Mouse (Mus musculus): Measurements from ENCODE around the gene Als2cl. TPM values are rescaled to one million over a fixed set of nuclear protein-coding genes. Genes with fewer than 3 reads are reported as not detected.

Gene Als2cl
- polyA plus RNA-seq, 1 experiment from 2014 or later, result 1.1 TPM

DNA sequence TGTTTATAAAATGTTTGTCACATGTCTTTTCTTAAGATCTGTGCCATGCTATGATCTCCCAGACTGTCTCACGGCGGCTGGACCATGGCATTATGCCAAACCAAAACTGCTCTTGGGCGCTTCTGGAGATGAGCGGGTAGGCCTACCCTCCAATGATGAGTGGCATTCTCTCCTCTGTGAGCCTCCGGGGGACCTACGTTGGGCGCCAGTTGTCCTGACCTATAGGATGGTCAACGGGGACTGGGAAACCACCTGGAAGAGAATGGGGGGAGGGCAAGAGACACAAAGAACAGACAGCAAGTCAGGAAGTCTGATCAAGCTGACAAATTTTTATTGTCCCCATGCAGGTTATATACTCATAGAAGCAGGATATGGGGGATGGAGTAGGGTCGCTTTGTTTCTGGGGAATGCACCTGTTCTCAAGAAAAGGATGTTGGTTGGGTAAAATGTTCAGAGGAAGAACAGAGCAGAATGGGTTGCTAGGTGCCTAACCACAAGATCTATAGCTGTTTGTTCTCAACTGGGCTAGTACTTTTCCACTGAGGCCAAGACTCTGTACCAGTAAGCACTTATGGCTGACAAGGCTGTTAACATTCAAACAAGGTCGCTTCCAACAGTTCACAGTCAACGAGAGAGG is 27.6 kb downstream of the Als2cl start:
- Histone ChIP-seq H3K36me3 (ENCODE audit: control insufficient read depth, insufficient read depth) (no peaks in the 10 kb centered on the region), H3K4me1 (replicated peaks; ENCODE audit: control insufficient read depth, insufficient read depth, low read length) (no peaks in the 10 kb centered on the region), H3K9ac (replicated peaks; ENCODE audit: low read depth, low read length) (no peak overlapping the region), H3K27ac (ENCODE audit: low read length) (no peak overlapping the region), H3K27me3 (replicated peaks; ENCODE audit: control insufficient read depth, insufficient read depth, low read length) (no peaks in the 10 kb centered on the region), H3K4me2 (ENCODE audit: low read length) (no peak overlapping the region), H3K4me3 (replicated peaks; ENCODE audit: low read length) (no peak overlapping the region), H3K9me3 (ENCODE audit: control insufficient read depth, low read length) (no peaks in the 10 kb centered on the region)
- no peak for ATAC-seq
- 94% methylated on average over 11 of the region's 11 CpGs for WGBS

- no peak overlapping the region for H3K27ac ChIP-seq (ENCODE audit: low read length)
- no peak for ATAC-seq
- H3K27me3 ChIP-seq (replicated peaks; ENCODE audit: control insufficient read depth, insufficient read depth, low read length), result no peaks in the 10 kb centered on the region
- no peak overlapping the region for H3K9ac ChIP-seq (replicated peaks; ENCODE audit: low read depth, low read length)
- H3K9me3 ChIP-seq (ENCODE audit: control insufficient read depth, low read length), result no peaks in the 10 kb centered on the region
- no peak overlapping the region for H3K4me3 ChIP-seq (replicated peaks; ENCODE audit: low read length)
- H3K36me3 ChIP-seq (ENCODE audit: control insufficient read depth, insufficient read depth), result no peaks in the 10 kb centered on the region
- WGBS, result 79% methylated on average over 4 of the region's 4 CpGs
- H3K4me1 ChIP-seq (replicated peaks; ENCODE audit: control insufficient read depth, insufficient read depth, low read length), result no peaks in the 10 kb centered on the region
- no peak overlapping the region for H3K4me2 ChIP-seq (ENCODE audit: low read length)
Measured at GRCm38 (mm10) chr9:110907838-110908630, 28.4 kb downstream of the Als2cl start.

GRCm38 (mm10) chr9:110908631-110909016 is 29.0 kb downstream of the Als2cl start:
- Histone ChIP-seq H3K27ac (ENCODE audit: low read length) (no peak overlapping the region), H3K4me3 (replicated peaks; ENCODE audit: low read length) (no peak overlapping the region), H3K4me2 (ENCODE audit: low read length) (no peak overlapping the region), H3K9me3 (ENCODE audit: control insufficient read depth, low read length) (no peaks in the 10 kb centered on the region), H3K36me3 (ENCODE audit: control insufficient read depth, insufficient read depth) (no peaks in the 10 kb centered on the region), H3K4me1 (replicated peaks; ENCODE audit: control insufficient read depth, insufficient read depth, low read length) (no peaks in the 10 kb centered on the region), H3K9ac (replicated peaks; ENCODE audit: low read depth, low read length) (no peak overlapping the region), H3K27me3 (replicated peaks; ENCODE audit: control insufficient read depth, insufficient read depth, low read length) (no peaks in the 10 kb centered on the region)
- 95% methylated on average over 3 of the region's 3 CpGs for WGBS
- no peak for ATAC-seq

DNA sequence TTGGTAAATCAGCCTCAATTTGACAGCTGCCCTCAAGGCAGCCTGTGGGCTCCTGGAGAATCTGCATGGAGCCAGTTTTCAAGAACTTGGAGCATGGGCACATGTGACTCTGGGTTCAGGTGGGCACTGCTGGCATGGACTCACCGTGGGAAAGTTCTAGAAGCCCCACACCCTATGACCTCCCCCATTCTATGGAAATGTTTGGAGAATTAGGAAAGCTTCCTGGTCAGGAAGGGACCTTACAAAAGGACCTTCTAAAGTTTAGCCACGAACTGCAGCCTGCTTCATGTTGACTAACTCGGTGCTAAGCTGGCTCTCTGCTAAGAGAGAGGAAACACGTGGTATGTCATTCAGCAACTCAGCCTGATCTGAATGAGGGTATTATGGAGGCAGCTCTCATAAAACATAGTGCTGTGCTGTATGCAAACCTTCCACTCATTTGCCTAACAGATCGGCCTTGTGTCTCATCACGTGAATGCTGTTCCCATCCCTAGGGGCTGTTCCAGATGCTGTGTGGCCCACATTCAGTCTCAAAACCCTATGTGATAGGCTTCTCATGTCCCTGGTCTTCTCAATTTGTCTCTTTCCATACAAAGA is 29.8 kb downstream of the Als2cl start:
- Histone ChIP-seq H3K9me3 (ENCODE audit: control insufficient read depth, low read length) (no peaks in the 10 kb centered on the region), H3K4me2 (ENCODE audit: low read length) (no peak overlapping the region), H3K36me3 (ENCODE audit: control insufficient read depth, insufficient read depth) (no peaks in the 10 kb centered on the region), H3K27me3 (replicated peaks; ENCODE audit: control insufficient read depth, insufficient read depth, low read length) (no peaks in the 10 kb centered on the region), H3K4me3 (replicated peaks; ENCODE audit: low read length) (no peak overlapping the region), H3K27ac (ENCODE audit: low read length) (no peak overlapping the region), H3K9ac (replicated peaks; ENCODE audit: low read depth, low read length) (no peak overlapping the region), H3K4me1 (replicated peaks; ENCODE audit: control insufficient read depth, insufficient read depth, low read length) (no peaks in the 10 kb centered on the region)
- 78% methylated on average over 6 of the region's 6 CpGs for WGBS
- ATAC-seq, result no peak

- no peaks in the 10 kb centered on the region for H3K36me3 ChIP-seq (ENCODE audit: control insufficient read depth, insufficient read depth)
- H3K4me3 ChIP-seq (replicated peaks; ENCODE audit: low read length), result no peak overlapping the region
- 63% methylated on average over 21 of the region's 21 CpGs for WGBS
- H3K4me1 ChIP-seq (replicated peaks; ENCODE audit: control insufficient read depth, insufficient read depth, low read length), result no peaks in the 10 kb centered on the region
- no peak overlapping the region for H3K4me2 ChIP-seq (ENCODE audit: low read length)
- H3K27me3 ChIP-seq (replicated peaks; ENCODE audit: control insufficient read depth, insufficient read depth, low read length), result no peaks in the 10 kb centered on the region
- no peaks in the 10 kb centered on the region for H3K9me3 ChIP-seq (ENCODE audit: control insufficient read depth, low read length)
- no peak overlapping the region for H3K27ac ChIP-seq (ENCODE audit: low read length)
- no peak for ATAC-seq
- H3K9ac ChIP-seq (replicated peaks; ENCODE audit: low read depth, low read length), result no peak overlapping the region
Measured at GRCm38 (mm10) chr9:110914631-110915236, 35.1 kb downstream of the Als2cl start.

- WGBS, result 82% methylated on average over 8 of the region's 8 CpGs
- Histone ChIP-seq H3K36me3 (ENCODE audit: control insufficient read depth, insufficient read depth) (no peaks in the 10 kb centered on the region), H3K27me3 (replicated peaks; ENCODE audit: control insufficient read depth, insufficient read depth, low read length) (no peaks in the 10 kb centered on the region), H3K4me2 (ENCODE audit: low read length) (no peak overlapping the region), H3K4me3 (replicated peaks; ENCODE audit: low read length) (no peak overlapping the region), H3K9ac (replicated peaks; ENCODE audit: low read depth, low read length) (no peak overlapping the region), H3K27ac (ENCODE audit: low read length) (no peak overlapping the region), H3K4me1 (replicated peaks; ENCODE audit: control insufficient read depth, insufficient read depth, low read length) (no peaks in the 10 kb centered on the region), H3K9me3 (ENCODE audit: control insufficient read depth, low read length) (no peaks in the 10 kb centered on the region)
- ATAC-seq, result no peak
Measured at GRCm38 (mm10) chr9:110915466-110915865, 35.8 kb downstream of the Als2cl start.

- no peak within 1 kb of the TSS for H3K9ac ChIP-seq (replicated peaks; ENCODE audit: low read depth, low read length)
- no peak within 1 kb of the TSS for H3K4me2 ChIP-seq (ENCODE audit: low read length)
- no peak within 1 kb of the TSS for H3K4me3 ChIP-seq (replicated peaks; ENCODE audit: low read length)
- 94% methylated on average over 7 of the region's 7 CpGs for WGBS
- no peak within 1 kb of the TSS for H3K27ac ChIP-seq (ENCODE audit: low read length)
- H3K36me3 ChIP-seq (ENCODE audit: control insufficient read depth, insufficient read depth), result no peaks in the 10 kb centered on the region
- no peaks in the 10 kb centered on the region for H3K27me3 ChIP-seq (replicated peaks; ENCODE audit: control insufficient read depth, insufficient read depth, low read length)
- H3K4me1 ChIP-seq (replicated peaks; ENCODE audit: control insufficient read depth, insufficient read depth, low read length), result no peaks in the 10 kb centered on the region
- H3K9me3 ChIP-seq (ENCODE audit: control insufficient read depth, low read length), result no peaks in the 10 kb centered on the region
- ATAC-seq, result no peak
Measured at GRCm38 (mm10) chr9:110916786-110917185, 37.1 kb downstream of the Als2cl start, which contains the start of gene Fam240a. TSS of gene Fam240a (minus strand) at chr9:110916861.

GRCm38 (mm10) chr9:110920665-110921419 is 41.2 kb downstream of the Als2cl start:
- Histone ChIP-seq H3K9ac (replicated peaks; ENCODE audit: low read depth, low read length) (no peak overlapping the region), H3K4me2 (ENCODE audit: low read length) (no peak overlapping the region), H3K27me3 (replicated peaks; ENCODE audit: control insufficient read depth, insufficient read depth, low read length) (no peaks in the 10 kb centered on the region), H3K9me3 (ENCODE audit: control insufficient read depth, low read length) (no peaks in the 10 kb centered on the region), H3K27ac (ENCODE audit: low read length) (no peak overlapping the region), H3K4me3 (replicated peaks; ENCODE audit: low read length) (no peak overlapping the region), H3K36me3 (ENCODE audit: control insufficient read depth, insufficient read depth) (no peaks in the 10 kb centered on the region), H3K4me1 (replicated peaks; ENCODE audit: control insufficient read depth, insufficient read depth, low read length) (no peaks in the 10 kb centered on the region)
- ATAC-seq, result no peak
- WGBS, result 74% methylated on average over 15 of the region's 15 CpGs

- H3K4me2 ChIP-seq (ENCODE audit: low read length), result no peak overlapping the region
- WGBS, result 17% methylated on average over 7 of the region's 7 CpGs
- no peak overlapping the region for H3K4me3 ChIP-seq (replicated peaks; ENCODE audit: low read length)
- H3K9ac ChIP-seq (replicated peaks; ENCODE audit: low read depth, low read length), result no peak overlapping the region
- no peaks in the 10 kb centered on the region for H3K27me3 ChIP-seq (replicated peaks; ENCODE audit: control insufficient read depth, insufficient read depth, low read length)
- H3K9me3 ChIP-seq (ENCODE audit: control insufficient read depth, low read length), result no peaks in the 10 kb centered on the region
- no peak for ATAC-seq
- no peaks in the 10 kb centered on the region for H3K4me1 ChIP-seq (replicated peaks; ENCODE audit: control insufficient read depth, insufficient read depth, low read length)
- no peak overlapping the region for H3K27ac ChIP-seq (ENCODE audit: low read length)
- no peaks in the 10 kb centered on the region for H3K36me3 ChIP-seq (ENCODE audit: control insufficient read depth, insufficient read depth)
Measured at GRCm38 (mm10) chr9:110922759-110923158, 43.1 kb downstream of the Als2cl start.
